Mouse (Mus musculus) hematopoietic stem cell, adult 5-6 weeks (primary cell): Measurements from ENCODE around the gene Spon2. TPM values are rescaled to one million over a fixed set of nuclear protein-coding genes. Genes with fewer than 3 reads are reported as not detected.
A peak's percentile ranks its signal among the peaks of the same experiment; 100 is the strongest.

Experiments used
- ATAC-seq, 2 experiments: fragments of 125-278 bp in 1 of 2; replicated peaks in 1 of 2; 2 replicates each; pipeline ENCODE4 v1.8.0; 2016 to 2017; ENCODE audit warnings: inconsistent platforms in 2 of 2, mild to moderate bottlenecking in 2 of 2, moderate number of reproducible peaks in 2 of 2, low read depth in 1 of 2, moderate TSS enrichment in 1 of 2; ENCODE audit not compliant: low FRiP score in 2 of 2, poor library complexity in 2 of 2, severe bottlenecking in 2 of 2, insufficient read depth in 1 of 2, low TSS enrichment in 1 of 2
- total RNA-seq: library from RNA; stranded (forward); fragments of 172-1452, 232-1000 nt; gene quantifications from 2 replicates; pipeline ENCODE4 v1.2.3, GENCODE M21; 2017

The Spon2 gene
- 0.99 and 1.3 TPM in 2 replicates for total RNA-seq

DNA sequence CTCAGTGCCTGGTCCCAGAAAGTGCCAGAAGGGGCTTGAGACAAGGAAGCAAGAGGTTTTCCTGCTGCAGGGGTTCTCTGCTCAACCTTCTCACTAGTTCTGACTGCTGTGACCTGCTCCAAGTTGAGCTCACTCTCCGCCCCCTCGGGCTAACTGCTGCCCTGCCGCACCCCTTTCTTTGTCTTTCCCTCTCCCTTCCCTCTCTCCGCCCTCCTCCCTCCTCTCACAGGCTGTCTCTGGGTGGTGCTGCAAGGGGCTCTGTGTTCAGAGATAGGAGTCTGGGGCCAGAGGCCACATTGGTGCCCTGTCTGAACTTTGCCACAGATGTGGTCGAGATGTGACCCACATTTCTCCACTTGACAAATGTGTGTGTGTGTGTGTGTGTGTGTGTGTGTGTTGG, at the start of gene Spon2:
Gene Spon2 (minus strand): TSS at position 375 of the 400 bp plus-strand sequence.
- 0 out of 4 replicates have a peak, but pooled peaks of 1 of the 2 experiments have one; percentile 13 for ATAC-seq

DNA sequence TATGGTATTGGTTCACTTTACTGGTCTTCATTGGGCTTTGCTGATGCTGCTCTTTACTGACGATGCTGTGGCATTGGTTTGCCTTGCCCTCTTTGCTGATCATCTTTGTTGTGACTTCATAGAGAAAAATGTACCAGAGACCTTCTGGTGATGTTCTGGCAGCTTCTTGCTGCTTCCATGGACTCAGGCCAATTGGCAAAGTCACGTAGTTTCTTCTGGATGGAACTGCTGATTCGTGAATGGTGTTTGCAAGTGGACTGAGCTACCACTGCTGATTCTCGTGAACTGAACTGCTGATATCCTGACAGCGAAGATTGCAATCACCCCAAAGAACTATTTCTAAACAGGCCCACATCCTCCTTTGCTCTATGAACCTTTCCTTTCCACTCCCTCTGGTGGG, 36.2 kb upstream of the Spon2 start:
- ATAC-seq: no peak

DNA sequence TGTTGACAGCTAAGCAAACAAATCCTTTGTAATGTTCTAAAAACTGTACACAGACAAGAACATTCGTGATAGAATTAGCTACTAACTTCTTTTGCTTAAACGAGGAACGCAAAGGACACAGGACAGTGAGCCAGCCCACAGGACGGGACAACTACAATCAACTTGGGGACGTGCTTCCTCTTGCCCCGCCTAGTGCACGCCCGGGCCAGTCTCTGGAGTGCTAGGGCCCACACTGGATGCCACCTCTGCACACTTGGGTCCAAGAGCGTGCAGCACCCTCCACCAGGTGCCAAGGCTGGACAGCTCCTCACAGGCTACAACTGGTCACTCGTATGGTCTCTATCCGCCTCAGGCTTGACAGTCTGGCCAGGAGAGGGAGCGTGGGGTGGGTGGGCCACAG, 29.9 kb upstream of the Spon2 start:
- no peak for ATAC-seq

DNA sequence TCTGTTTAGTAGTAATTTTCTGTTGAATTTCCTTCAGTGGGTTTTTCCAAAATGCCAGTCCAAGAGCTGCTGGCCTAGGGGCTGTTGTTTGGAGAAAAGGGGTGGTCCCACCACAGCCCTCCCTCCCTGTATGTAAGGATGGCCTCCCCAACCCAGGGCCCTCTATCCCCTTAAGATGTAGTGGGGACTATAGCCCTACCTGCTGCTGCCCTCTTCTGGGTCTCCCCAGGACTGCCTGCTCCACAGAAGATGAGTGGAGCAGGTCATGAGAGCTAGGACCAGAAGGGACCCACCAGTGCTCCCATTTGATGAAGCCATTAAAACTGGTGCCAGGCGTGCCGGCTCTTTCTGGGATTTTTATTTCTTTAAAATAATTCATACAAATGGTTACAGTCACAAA, 29.1 kb upstream of the Spon2 start:
- ATAC-seq: no peak

DNA sequence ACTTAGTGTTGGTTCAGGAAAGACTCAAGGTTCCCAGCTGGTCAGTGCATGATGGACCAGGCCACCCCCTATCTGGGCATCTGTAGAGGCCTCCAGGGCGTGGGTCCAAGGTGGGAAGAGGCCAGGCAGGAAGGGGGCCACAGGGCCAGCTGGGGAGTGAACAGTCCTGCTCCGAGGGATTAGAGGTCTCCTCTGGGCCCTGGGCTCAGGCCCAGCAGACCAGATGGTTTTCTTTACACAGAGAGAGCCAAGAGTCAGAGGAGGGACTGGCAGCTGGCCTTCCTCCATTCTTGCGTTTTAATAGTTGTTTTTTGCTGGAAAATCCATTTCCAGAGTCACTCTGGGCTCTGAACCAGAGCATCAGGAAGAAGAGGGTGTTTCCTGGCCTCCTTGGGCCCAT, 27.4 kb upstream of the Spon2 start:
- ATAC-seq: no peak

DNA sequence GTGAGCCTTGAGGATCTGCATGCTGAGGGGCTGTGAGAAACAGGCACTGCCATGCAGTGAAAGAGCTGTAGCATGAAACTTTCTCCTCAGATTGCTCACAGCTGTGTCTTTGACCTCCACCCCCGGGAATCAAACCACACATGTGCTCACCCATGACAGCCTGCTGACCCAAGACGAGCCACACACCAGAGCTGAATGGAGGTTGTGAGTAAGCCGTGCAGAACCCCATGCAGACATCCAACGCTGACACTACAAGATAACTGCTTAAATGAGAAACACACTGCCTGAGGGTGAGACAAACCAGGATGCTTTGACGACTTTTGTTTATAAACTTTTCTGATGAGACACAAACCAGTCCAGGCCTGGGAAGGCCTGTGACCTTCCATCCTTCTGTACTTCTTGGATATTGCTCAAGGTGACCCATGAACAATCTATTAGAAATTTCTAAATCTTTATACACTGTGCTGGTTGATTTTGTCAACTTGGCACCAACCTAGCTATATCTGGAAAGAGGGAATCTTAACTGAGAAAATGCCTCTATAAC, 26.2 kb upstream of the Spon2 start:
- no peak for ATAC-seq

DNA sequence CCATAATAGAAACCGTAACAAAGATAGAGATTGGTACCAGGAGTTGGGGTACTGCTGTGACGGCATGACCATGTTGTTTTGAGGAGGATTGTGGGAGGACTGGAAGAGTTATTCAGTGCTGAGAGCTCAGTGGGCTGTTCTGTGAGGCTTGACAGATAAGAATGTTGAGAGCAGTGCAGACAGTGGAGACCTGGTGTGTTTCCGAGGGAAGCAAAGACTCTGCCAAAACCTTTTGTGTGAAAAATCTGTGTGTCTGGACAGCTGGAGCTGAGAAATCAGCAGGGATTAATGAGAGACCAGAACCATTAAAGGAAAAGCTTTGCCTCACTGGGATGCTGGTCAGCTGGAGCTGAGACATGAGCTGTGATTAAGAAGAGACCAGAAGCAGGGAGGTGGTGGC, 21.7 kb upstream of the Spon2 start:
- ATAC-seq: no peak

DNA sequence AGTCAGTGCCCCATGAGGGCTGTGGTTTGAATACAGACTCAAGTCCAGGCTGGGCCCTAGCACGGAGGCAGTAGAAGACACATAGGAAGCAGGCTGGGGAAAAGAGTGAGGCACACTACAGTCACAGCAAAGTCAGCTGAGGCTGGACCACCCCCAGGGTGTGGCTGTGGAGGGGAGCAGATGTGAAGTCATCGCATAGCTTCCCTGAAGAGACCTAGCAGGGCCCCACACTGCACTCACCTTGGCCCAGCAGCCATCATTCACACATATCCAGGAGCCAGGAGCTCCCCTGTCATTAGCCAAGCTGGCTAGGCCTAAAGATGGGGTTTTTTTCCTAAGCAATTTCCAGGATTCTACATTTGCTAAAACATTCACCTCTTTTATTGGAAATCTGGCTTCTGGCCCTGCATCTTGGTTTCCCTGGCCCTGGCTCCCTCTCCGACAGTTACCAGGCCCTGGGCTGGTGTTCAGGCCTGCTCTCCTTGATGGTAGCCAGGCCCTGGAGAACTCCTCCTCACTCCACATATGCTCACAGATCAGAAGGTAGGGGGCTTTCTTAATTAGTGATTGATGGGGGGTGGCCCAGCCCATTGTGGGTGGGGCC, 21.0 kb upstream of the Spon2 start:
- no peak for ATAC-seq

DNA sequence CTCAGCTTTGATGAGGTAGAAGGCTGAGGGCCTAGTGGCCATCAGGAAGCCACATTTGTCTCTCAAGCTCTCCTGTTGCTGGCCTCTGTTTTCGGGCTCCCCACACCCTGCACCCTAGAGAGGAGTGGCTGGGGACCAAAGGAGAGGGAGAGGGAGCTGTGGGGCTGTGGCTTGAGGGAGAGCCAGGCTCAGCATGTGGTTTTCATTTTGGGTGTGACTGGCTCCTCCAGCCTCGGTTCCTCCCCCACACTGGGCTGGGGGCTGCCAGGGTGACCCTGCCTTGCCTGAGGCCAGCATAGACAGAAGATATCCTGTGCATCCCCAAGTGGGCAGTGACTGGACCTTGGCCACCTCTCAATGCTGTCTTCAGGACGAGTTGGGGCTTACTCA, 20.0 kb upstream of the Spon2 start:
- ATAC-seq: no peak

DNA sequence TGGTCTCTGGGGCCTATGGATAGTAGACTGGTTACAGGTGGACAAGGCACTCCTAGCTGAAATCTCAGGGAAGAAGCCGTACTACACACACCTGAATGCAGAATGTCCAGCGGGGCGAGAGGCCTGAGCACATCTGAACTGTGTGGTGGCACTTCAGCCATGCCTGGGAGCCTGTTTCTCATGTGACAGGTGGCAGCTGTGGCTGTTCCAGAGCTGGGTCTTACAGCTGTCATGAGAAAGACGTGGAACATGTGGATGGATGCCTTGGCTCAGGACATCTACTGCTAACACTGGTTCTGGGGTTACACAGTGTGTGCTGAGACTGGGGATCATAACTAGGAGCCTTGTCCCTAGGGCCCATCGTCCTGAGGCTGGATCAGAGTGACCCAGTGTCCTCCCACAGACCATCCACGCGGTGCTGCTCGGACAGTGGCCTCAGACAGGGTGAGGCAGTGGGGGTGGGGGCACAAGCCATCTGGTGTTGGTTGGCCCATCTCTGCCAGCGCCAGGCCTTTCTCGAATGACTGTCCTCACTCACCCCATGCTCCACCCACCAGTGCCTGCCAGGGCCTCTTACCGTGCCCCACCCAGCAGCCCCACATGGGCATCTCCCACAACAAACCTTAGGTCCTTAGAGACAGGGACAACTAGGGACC, 19.5 kb upstream of the Spon2 start:
- no peak for ATAC-seq

DNA sequence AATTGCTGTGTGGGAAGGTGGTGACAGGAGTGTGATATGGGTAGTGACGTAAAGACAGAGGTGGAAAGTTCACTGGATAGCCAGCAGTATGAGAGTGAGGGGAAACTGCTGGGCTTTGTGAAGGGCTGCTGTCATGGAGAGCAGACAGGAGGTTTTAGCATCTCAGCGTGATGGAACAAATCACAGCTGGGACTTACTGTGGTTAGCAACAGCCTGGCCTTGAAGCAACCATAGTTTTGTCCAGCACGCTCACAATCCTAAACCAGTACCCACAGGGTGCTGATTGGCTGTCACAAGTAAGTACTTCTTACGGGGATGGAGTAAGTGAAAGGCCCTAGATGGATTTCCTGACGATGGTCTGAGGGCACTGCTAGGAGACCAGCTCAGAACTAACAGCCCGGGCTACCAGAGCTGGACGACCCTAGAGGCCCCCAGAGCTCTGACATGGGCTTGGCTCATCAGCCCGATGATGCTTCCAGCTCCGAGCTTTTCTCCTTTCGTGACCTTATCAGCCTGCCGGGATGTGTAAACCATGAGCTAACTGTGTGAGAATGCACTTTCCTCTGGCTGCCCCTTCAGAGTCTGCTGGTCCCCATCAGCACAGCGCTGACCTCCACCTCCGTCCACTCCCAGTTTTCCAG, 16.3 kb upstream of the Spon2 start:
- ATAC-seq: no peak

DNA sequence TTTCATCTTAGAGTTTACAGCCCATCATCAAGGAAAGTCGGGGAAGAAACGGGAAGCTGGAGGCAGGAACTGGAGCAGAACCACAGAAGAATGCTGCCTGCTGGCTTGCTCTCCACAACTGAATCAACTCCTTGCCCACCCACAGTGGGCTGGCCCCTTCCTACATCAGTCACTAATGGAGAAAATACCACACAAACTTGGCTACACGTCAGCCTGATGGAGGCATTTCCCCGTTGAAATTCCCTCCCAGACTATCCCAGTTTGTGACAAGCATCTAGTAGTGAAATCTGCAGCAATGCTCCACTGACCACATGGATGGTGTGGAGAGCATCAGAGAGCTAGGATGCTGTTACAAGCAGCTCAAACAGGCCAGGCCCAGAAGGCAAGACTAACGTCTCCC, 14.5 kb upstream of the Spon2 start:
- no peak for ATAC-seq

DNA sequence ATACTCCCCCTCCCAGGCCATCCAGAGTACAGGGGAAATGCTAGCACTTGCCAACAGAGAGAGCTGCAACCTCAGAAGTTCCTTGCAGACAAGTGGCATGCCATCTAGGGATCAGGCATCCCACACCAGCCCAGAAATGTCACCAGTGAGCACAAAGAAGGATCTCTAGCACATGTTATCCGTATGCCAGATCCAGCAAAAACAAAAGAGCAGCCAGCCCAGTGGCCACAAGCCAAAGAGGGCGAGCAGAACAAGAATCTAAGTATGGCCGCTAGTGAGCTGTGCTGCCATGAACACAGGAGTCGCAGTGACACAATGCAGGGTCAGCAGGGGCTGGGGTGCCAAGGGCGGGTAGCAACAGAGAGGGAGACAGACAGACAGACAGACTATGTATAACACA, 12.0 kb upstream of the Spon2 start:
- no peak for ATAC-seq

DNA sequence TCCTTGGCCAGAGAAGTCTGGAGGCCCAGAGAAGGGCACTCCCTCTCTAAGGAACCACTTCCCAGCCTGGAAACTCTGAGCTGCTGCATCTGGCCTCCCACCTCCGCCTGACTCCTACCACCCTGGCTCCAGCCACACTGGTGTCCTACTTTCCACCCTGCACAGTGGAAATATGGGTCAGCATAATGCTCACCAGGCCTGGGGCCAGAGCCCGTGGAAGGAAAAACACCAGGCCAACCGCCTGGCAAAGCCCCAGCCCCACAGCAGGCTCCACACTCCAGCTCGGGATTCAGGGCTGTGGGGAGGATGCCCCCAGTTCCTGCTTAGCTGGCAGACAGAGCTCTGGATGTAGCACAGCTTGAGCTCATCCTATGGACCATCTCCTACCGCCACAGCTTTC, 10.2 kb upstream of the Spon2 start:
- ATAC-seq: no peak

DNA sequence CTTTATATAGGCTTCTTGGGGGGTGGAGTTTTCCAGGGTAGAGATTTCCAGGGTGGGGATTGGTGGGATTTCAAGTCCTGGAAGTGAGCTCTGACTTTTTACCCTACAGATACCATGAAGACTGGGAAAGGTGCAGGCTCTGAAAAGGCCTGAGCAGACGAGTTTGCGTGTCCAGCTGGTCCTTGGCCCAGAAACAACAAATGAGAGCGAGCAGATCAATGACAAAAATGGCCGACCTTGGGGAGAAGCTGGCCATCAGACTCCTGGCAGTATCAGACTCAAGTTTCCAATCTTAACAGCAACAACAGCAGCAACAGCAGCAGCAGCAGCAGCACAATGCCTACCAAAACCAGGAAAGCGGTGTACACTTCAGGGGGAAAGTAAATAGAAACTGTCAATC, 7.4 kb upstream of the Spon2 start:
- ATAC-seq: no peak

DNA sequence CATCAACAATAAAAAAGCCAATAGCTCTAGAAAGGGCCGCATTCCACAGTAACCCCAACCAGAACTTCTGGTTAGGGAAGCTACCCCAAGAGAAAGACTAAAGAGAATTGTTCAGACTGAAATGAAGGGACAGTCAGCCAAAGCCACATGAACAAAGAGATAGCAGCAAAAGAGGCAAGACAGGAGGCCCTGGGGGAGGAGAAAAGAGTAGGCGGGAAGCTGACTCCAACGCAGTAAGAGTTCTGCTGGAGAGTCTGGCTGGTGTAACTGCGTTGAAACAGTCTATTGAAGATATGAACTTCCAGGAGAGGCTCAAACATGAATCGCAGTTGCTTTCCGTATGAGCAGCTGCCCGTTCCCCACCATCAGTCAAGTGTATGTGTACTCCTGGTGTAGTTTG, 6.2 kb upstream of the Spon2 start:
- no peak for ATAC-seq

DNA sequence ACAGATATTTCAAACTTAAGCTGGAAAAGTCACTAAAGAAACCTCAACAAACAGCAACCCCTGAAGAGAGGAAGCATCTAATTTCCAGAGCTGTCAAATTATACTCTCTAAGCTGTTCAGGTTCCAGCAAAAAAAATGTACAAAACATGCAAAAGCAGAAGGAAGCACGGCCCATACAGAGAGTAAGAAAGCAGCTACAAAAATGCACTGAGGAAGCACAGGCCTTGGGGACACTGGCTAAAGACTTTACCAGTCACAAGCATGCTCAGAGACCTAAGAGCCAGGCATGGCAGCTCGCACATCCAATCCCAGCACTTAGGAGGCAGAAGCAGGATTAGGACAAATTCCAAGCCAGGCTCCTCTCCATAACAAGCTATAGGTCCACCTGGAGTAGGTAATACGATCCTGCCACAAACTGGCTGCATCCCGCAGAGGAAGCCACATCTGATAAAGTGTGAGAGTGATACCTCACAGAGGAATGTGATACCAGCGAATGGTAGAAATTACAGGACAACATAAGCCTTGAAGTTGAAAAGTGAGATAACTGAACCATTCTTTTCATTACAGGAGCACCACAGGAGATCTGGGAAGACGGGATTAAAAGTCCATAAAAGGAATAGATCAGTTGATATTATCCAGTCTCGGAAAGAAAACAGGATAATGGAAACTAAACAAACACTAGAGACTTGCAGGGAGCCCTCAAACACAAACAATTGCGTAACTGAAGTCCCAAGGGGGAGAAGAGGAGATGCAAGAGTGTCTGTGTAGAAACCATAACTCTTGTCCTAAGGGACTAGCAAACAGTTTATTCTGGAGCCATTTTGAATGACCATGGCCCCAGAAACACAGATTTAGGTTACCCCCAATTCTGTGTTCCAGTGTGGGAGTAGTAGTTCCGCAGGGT, 4.8 kb upstream of the Spon2 start:
- ATAC-seq: peak; percentile 38 to 77; a peak in 3 of 4 replicates

DNA sequence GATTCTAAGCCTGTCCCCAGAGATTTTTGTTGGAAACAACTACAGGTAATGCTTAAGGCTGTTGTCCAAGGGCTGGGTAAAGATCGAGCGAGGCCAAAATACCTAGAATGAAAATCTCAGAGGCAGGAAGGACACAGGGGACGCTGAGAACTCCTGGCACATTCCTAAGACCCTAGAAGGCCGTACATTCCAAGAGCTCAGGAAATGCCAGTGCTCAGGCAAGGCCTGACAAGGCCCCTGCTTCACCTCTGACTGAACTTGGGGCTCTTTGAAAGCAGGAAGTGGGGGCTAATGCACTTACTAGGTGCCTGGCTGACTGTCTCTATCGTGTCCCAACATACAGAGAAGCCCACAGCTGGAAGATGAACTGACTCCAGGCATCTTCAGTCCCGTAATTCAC, 4.1 kb upstream of the Spon2 start:
- ATAC-seq: no peak
